Mouse (Mus musculus): Measurements from ENCODE around the gene Olfr699.
"Not testable (repeated sequence)": the region's sequence is repeated elsewhere in the genome, so short reads cannot be mapped to it uniquely, and the experiment has no call there.

Gene Olfr699

DNA sequence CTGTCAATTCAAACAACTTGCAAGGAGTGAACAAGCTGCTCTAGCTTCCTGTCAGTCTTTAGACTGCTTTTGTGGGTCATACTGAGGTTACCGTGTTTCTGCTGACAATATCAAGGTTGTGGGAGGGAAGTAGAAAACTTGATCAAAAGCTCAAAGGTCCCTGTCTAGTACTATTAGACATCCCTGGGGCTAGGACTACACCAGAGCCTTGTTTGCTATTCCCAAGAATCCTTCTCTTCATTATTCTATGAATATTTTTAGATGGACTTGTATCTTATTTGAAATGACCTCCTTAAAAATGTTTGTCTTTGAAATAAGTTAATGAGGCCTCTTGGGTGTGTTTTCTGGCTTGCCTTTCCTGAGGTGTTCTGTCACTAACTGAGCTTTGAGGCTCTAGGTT is at the start of gene Olfr699:
Gene Olfr699 (minus strand): TSS at position 101 of the 400 bp plus-strand sequence.
- no peak for DNase-seq (ENCODE audit: low spot score in 2 of 2)

DNA sequence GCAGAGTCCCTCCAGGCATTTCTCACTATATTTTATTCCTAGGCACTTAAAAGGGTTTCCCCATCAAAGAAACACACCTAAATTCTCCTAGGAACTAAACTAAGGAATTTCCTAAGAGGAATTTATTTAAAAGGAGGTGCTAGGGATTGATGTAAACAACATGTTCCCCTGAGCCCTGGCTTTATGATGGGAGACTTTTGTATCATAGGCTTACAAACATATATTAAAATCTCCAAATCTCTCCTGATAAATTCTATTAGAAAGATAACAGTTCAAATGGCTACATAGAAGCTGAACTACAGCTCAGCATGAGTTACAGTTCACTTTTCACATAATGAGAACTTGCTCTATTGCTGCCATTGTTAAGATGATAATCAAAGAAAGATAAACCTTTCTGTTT is 40.8 kb upstream of the Olfr699 start, which contains the start of gene Olfr702:
Gene Olfr702 (minus strand): TSS at position 101 of the 400 bp plus-strand sequence.
- no peak for DNase-seq (ENCODE audit: low spot score in 2 of 2)

DNA sequence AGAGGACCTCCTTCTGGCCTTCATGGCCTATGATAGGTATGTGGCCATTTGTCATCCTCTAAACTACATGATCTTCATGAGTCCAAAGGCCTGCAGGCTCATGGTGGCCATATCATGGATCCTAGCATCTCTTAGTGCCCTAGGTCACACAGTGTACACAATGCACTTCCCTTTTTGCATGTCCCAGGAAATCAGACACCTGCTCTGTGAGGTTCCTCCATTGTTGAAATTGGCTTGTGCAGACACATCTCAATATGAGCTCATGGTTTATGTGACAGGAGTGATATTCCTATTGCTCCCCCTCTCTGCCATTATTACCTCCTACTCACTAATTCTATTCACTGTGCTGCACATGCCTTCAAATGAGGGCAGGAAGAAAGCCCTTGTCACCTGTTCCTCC is 25.4 kb upstream of the Olfr699 start:
- DNase-seq (ENCODE audit: low spot score in 2 of 2): no peak

DNA sequence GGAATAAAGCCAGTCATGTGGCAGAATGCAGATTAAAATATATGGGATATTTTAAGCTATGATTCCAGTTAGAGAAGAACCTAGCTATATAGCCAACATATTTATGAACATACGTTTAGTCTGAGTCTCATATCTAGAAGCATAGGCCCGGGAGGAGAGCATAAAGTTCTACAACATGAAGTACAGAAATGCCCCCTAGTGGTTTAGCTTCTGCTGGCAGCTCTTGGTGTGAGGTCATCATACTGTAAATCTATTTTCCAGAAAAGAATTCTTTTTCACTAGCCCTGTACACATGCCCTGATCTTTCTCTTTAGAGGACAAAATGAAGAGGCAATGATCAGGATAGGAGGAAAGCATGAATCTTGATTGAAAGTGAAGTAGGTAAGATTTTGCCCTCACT is 22.8 kb upstream of the Olfr699 start:
- DNase-seq (ENCODE audit: low spot score in 2 of 2): no peak

DNA sequence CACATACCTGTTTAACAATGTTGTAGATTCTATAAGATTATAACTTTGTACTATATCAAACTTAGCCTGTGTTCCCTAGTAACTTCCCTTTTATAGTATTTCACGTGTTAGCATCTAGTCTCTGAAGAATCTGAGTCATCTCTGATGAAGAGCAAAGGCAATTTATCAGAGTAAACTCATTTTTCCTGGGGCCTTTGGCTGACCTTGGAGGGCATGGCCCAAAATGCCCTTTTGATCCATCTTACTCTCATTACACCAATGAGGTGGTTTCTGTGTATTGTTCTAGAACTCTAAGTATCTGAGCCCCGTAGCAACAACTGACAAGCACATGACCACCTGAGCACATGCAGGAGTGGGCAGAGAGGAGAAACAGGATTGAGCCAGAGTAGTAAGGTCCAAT is 20.8 kb upstream of the Olfr699 start, which contains the start of gene Olfr701:
Gene Olfr701 (plus strand): TSS at position 301 of the 400 bp plus-strand sequence.
- DNase-seq (ENCODE audit: low spot score in 2 of 2): no peak

DNA sequence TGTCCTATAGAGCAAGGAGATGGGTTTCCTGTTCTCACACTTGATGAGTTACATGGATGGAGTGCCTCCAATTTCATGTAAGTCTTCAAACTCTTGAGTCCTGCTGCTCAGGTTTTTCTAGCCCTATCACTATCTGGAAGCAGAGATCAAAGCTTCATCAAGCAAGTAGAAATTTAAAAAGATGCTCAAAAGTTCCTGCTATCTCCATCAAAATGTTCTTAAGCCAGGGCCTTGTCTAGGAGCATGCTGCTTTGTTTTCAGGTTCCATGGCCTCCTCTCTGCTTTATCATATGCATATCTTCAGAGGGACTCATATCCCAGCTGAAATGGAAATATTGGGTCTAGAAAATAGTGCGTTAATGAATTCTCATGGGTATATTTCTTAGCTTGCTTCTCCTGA is 15.7 kb upstream of the Olfr699 start, which contains the start of gene Olfr700:
Gene Olfr700 (minus strand): TSS at position 101 of the 400 bp plus-strand sequence.
- no peak for DNase-seq (ENCODE audit: low spot score in 2 of 2)

DNA sequence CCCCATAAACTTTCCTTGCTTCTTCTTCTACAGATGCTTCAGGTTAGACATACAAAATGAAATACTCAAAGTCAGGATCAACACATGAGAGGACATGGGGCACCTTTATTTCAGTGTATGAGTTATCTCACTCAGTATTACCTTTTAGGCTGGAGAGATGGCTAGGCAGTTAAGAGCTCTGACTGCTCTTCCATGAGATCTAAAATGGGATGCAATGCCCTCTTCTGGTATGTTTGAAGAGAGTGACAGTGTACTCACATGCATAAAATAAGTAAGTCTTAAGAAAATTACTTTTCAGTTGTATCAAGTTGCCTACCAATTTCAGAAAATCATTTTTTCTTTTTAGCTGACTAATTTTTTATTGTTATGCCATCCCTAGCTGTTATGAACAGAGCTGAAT is 4.7 kb downstream of the Olfr699 start:
- DNase-seq (ENCODE audit: low spot score in 2 of 2): no peak

DNA sequence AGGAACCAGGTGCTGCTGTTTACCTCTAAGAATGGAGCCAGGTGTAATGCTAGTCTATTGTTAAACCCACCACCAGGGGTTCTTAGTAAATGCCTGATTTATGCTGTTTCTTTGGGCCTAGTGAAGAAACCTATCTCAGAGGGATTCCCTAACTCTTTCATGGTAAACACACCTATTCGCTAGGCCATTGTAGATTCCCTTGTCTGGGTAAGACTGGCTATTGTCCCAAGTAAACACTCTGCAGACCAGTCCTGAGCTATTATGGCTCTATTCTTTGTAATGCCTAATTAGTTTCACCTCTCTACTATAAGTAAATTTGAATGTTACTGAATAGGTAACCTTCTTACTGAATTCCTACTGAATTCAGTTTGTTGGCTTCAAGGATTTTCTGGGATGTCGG is 32.0 kb downstream of the Olfr699 start:
- not testable (repeated sequence) for DNase-seq (ENCODE audit: low spot score in 2 of 2)

DNA sequence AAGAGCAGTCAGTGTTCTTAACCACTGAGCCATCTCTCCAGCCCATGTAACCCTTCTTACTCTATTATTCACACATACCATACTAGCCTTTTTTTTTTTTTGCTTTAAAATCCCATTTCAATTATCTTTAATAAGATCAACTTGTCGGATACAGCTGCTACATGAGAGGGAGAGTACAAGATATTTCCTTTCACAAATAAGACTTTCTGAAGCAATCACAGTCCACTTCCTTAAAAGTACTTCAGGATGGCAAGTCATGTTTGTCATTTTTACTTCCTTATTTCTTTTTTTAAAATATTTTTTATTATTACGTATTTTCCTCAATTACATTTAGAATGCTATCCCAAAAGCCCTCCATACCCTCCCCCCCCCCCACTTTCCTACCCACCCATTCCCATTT is 34.2 kb downstream of the Olfr699 start:
- DNase-seq (ENCODE audit: low spot score in 2 of 2): no peak

DNA sequence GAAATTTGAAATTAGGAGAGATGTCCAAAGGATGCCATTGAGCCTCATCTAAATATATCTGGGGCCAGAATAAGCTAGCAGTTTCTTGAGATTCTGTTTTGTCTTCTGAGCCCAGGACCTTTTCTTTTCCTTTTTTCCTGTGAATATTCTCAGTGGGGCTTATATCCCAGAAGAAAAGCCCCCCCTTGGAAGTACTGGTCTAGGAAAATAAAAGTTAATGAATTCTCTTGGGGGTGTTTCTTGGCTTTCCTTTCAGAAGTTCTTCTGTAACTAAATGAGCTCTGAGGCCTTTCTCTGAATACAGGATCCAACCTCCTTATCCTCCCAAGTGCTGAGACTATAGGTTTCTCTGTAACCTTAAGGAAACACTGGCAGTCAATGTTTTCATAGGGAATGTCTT is 37.7 kb downstream of the Olfr699 start, which contains the start of gene Olfr698:
Gene Olfr698 (minus strand): TSS at position 101 of the 400 bp plus-strand sequence.
- no peak for DNase-seq (ENCODE audit: low spot score in 2 of 2)

DNA sequence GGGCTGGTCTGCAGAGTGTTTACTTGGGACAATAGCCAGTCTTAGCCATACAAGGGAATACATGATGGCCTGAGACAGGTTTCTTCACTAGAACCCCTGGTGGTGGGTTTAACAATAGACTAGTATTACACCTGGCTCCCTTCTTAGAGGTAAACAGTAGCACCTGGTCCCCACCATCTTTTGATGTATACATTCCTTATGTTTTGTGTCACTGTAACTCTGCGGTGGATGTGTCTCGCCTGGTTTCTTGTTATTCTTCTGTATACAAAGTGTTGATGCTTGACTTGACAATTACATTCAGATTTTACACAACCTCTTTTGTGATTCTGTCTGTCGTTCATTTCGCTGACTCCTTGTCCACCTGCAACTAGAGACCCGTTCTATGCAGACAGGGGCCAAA is 47.2 kb downstream of the Olfr699 start:
- no peak for DNase-seq (ENCODE audit: low spot score in 2 of 2)

DNA sequence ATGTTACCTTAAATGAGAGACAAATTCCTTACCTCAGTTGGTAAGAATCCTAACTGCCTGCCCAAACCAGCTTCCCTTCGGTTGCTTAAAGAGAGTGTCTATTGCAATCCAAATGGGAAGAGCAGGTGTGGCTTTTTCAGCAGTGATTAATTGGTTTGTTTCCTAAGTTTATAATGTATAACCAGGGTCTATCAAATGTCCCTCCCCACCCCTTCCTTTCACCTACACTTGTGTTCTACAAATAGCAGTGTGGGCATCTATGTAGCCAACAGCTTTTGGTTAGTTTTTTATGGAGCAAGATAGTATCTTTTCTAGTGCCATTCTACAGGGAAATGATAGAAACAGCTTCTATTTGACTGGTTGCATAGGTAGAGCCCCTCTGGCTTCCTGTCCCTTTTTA is 50.7 kb downstream of the Olfr699 start, which contains the start of gene Olfr697:
Gene Olfr697 (minus strand): TSS at position 101 of the 400 bp plus-strand sequence.
- no peak for DNase-seq (ENCODE audit: low spot score in 2 of 2)
